Mouse (Mus musculus) embryonic facial prominence, embryonic 15.5 days (tissue): Measurements from ENCODE around the gene Lpar2. TPM values are rescaled to one million over a fixed set of nuclear protein-coding genes. Genes with fewer than 3 reads are reported as not detected.

Source experiments
- ATAC-seq: fragments of 200-750 bp; cut with Nextera tagmentation; 2 replicates; pipeline ENCODE4 v1.8.0; 2017; ENCODE audit warnings: low read depth, moderate TSS enrichment; ENCODE audit not compliant: insufficient number of reproducible peaks, low FRiP score, low TSS enrichment
- H3K27ac ChIP-seq: fragments of 300-500 bp; sonication (generic); replicated peaks from 2 replicates; pipeline ENCODE4 v1.5.1; 2015; ENCODE audit warnings: mild to moderate bottlenecking, inconsistent platforms
- H3K27me3 ChIP-seq: fragments of 300-500 bp; sonication (generic); 2 replicates; pipeline ENCODE4 v1.6.1; 2015; ENCODE audit warnings: inconsistent platforms
- H3K36me3 ChIP-seq: fragments of 300-500 bp; sonication (generic); 2 replicates; pipeline ENCODE4 v1.6.1; 2015; ENCODE audit warnings: mild to moderate bottlenecking, inconsistent platforms
- H3K4me1 ChIP-seq: fragments of 300-500 bp; sonication (generic); 2 replicates; pipeline ENCODE4 v1.6.1; 2015; ENCODE audit warnings: inconsistent platforms
- H3K4me2 ChIP-seq: fragments of 300-500 bp; sonication (generic); replicated peaks from 2 replicates; pipeline ENCODE4 v1.6.1; 2015; ENCODE audit warnings: mild to moderate bottlenecking, inconsistent platforms
- H3K4me3 ChIP-seq: fragments of 300-500 bp; sonication (generic); replicated peaks from 2 replicates; pipeline ENCODE4 v1.5.1; 2015; ENCODE audit warnings: mild to moderate bottlenecking, inconsistent platforms
- H3K9ac ChIP-seq: fragments of 300-500 bp; sonication (generic); 2 replicates; pipeline ENCODE4 v1.6.1; 2015; ENCODE audit warnings: inconsistent platforms
- H3K9me3 ChIP-seq: fragments of 300-500 bp; sonication (generic); replicated peaks from 2 replicates; pipeline ENCODE4 v1.6.1; 2016; ENCODE audit warnings: inconsistent platforms
- WGBS: fragments of 180-500 bp; shearing (Covaris S2); methylation state at CpG from one replicate; pipeline ENCODE4 v1.1.7; 2015; 5-methylcytosine and 5-hydroxymethylcytosine counted together
- polyA plus RNA-seq: library from polyadenylated mRNA; unstranded; fragments of >200 nt; fragmentation: Nextera tagmentation; extraction: Ambion mirVana; gene quantifications from 2 replicates; pipeline ENCODE4 v1.2.1, GENCODE M21; 2015

Gene Lpar2
- 0.33 and 0.54 TPM in 2 replicates for polyA plus RNA-seq

- Histone ChIP-seq H3K36me3 (peaks cover 14% of the 10 kb centered on the region; the same call in 1 of the 2 replicates), H3K9me3 (no peaks in the 10 kb centered on the region), H3K27me3 (no peaks in the 10 kb centered on the region), H3K27ac (peak within 1 kb of the TSS; percentile 48; the same call in 1 of the 2 replicates), H3K4me2 (peak within 1 kb of the TSS; percentile 88), H3K9ac (peak within 1 kb of the TSS; percentile 69), H3K4me3 (peak within 1 kb of the TSS; percentile 67), H3K4me1 (peaks cover 29% of the 10 kb centered on the region)
- under 1% methylated on average over 32 of the region's 35 CpGs for WGBS
- ATAC-seq: peak; percentile 56
Observed at GRCm38 (mm10) chr8:69822386-69823191, at the start of gene Lpar2. TSS of gene Lpar2 (plus strand) at chr8:69822429.

- peak within 1 kb of the TSS; percentile 99 for H3K9ac ChIP-seq
- H3K4me3 ChIP-seq: peak within 1 kb of the TSS; percentile 88
- H3K4me2 ChIP-seq: peak within 1 kb of the TSS; percentile 54
- H3K4me1 ChIP-seq: peaks cover 16% of the 10 kb centered on the region
- no peaks in the 10 kb centered on the region for H3K9me3 ChIP-seq
- under 1% methylated on average over 41 of the region's 41 CpGs for WGBS
- no peaks in the 10 kb centered on the region for H3K27me3 ChIP-seq
- peak within 1 kb of the TSS; percentile 100 for H3K27ac ChIP-seq
- ATAC-seq: peak; percentile 99
- H3K36me3 ChIP-seq: peaks cover 8% of the 10 kb centered on the region
Observed at GRCm38 (mm10) chr8:69774503-69775148, 47.6 kb upstream of the Lpar2 start, which contains the start of gene Gm20422. TSS of gene Gm20422 (minus strand) at chr8:69774886.

GRCm38 (mm10) chr8:69775149-69775534 is 47.1 kb upstream of the Lpar2 start:
- 49% methylated on average over 2 of the region's 2 CpGs for WGBS
- Histone ChIP-seq H3K27me3 (no peaks in the 10 kb centered on the region), H3K9me3 (no peaks in the 10 kb centered on the region), H3K4me3 (peak overlapping the region; percentile 88), H3K36me3 (peaks cover 4% of the 10 kb centered on the region; the same call in 1 of the 2 replicates), H3K4me1 (peaks cover 16% of the 10 kb centered on the region), H3K9ac (no peak overlapping the region), H3K4me2 (peak overlapping the region; percentile 54; the same call in 1 of the 2 replicates), H3K27ac (peak overlapping the region; percentile 100; the same call in 1 of the 2 replicates)
- ATAC-seq: no peak

- no peak overlapping the region for H3K27ac ChIP-seq
- H3K9ac ChIP-seq: no peak overlapping the region
- no peaks in the 10 kb centered on the region for H3K36me3 ChIP-seq
- no peak overlapping the region for H3K4me3 ChIP-seq
- no peaks in the 10 kb centered on the region for H3K9me3 ChIP-seq
- no peaks in the 10 kb centered on the region for H3K27me3 ChIP-seq
- ATAC-seq: no peak
- WGBS: 67% methylated on average over 8 of the region's 12 CpGs
- H3K4me1 ChIP-seq: peaks cover 12% of the 10 kb centered on the region
- H3K4me2 ChIP-seq: no peak overlapping the region
Observed at GRCm38 (mm10) chr8:69777111-69777510, 45.1 kb upstream of the Lpar2 start.

- H3K9me3 ChIP-seq: no peaks in the 10 kb centered on the region
- peaks cover 25% of the 10 kb centered on the region for H3K4me1 ChIP-seq
- no peak overlapping the region for H3K4me2 ChIP-seq
- 89% methylated on average over 5 of the region's 5 CpGs for WGBS
- peaks cover 5% of the 10 kb centered on the region; the same call in 1 of the 2 replicates for H3K36me3 ChIP-seq
- no peaks in the 10 kb centered on the region for H3K27me3 ChIP-seq
- H3K9ac ChIP-seq: no peak overlapping the region
- H3K4me3 ChIP-seq: no peak overlapping the region
- no peak for ATAC-seq
- H3K27ac ChIP-seq: no peak overlapping the region
Observed at GRCm38 (mm10) chr8:69789105-69789504, 33.1 kb upstream of the Lpar2 start.

GRCm38 (mm10) chr8:69789731-69790130 is 32.5 kb upstream of the Lpar2 start:
- Histone ChIP-seq H3K27ac (peak overlapping the region; percentile 89; the same call in 1 of the 2 replicates), H3K4me3 (peak overlapping the region; percentile 100; the same call in 1 of the 2 replicates), H3K9ac (no peak overlapping the region), H3K36me3 (peaks cover 11% of the 10 kb centered on the region), H3K4me2 (no peak overlapping the region), H3K9me3 (no peaks in the 10 kb centered on the region), H3K27me3 (no peaks in the 10 kb centered on the region), H3K4me1 (peaks cover 25% of the 10 kb centered on the region)
- WGBS: 58% methylated on average over 5 of the region's 5 CpGs
- no peak for ATAC-seq

- WGBS: 28% methylated on average over 11 of the region's 11 CpGs
- peaks cover 17% of the 10 kb centered on the region for H3K36me3 ChIP-seq
- peak overlapping the region; percentile 81; the same call in 1 of the 2 replicates for H3K9ac ChIP-seq
- no peaks in the 10 kb centered on the region for H3K27me3 ChIP-seq
- H3K4me1 ChIP-seq: peaks cover 25% of the 10 kb centered on the region
- H3K4me2 ChIP-seq: peak overlapping the region; percentile 77
- H3K9me3 ChIP-seq: no peaks in the 10 kb centered on the region
- H3K27ac ChIP-seq: peak overlapping the region; percentile 89; the same call in 1 of the 2 replicates
- H3K4me3 ChIP-seq: peak overlapping the region; percentile 100
- ATAC-seq: no peak
Observed at GRCm38 (mm10) chr8:69790364-69790763, 31.9 kb upstream of the Lpar2 start.

GRCm38 (mm10) chr8:69790773-69791367 is 31.4 kb upstream of the Lpar2 start, which contains the start of the genes Atp13a1 and Zfp866:
TSS of gene Atp13a1 (plus strand) at chr8:69791163.
TSS of gene Zfp866 (minus strand) at chr8:69791178.
- no peaks in the 10 kb centered on the region for H3K9me3 ChIP-seq
- H3K36me3 ChIP-seq: peaks cover 22% of the 10 kb centered on the region
- H3K4me1 ChIP-seq: peaks cover 25% of the 10 kb centered on the region
- peak; percentile 90 for ATAC-seq
- peak within 1 kb of the TSS; percentile 81 for H3K9ac ChIP-seq
- peak within 1 kb of the TSS; percentile 100 for H3K4me3 ChIP-seq
- H3K27me3 ChIP-seq: no peaks in the 10 kb centered on the region
- peak within 1 kb of the TSS; percentile 77 for H3K4me2 ChIP-seq
- under 1% methylated on average over 38 of the region's 38 CpGs for WGBS
- peak within 1 kb of the TSS; percentile 89 for H3K27ac ChIP-seq

GRCm38 (mm10) chr8:69791415-69792068 is 30.7 kb upstream of the Lpar2 start:
- Histone ChIP-seq H3K9ac (peak overlapping the region; percentile 81), H3K4me1 (peaks cover 25% of the 10 kb centered on the region), H3K27ac (peak overlapping the region; percentile 89), H3K27me3 (no peaks in the 10 kb centered on the region), H3K9me3 (no peaks in the 10 kb centered on the region), H3K4me2 (peak overlapping the region; percentile 77), H3K4me3 (peak overlapping the region; percentile 100), H3K36me3 (peaks cover 28% of the 10 kb centered on the region)
- under 1% methylated on average over 43 of the region's 48 CpGs for WGBS
- ATAC-seq: peak; percentile 68

- Histone ChIP-seq H3K4me3 (no peak overlapping the region), H3K9ac (no peak overlapping the region), H3K9me3 (no peaks in the 10 kb centered on the region), H3K27ac (no peak overlapping the region), H3K36me3 (peaks cover 50% of the 10 kb centered on the region), H3K27me3 (no peaks in the 10 kb centered on the region), H3K4me2 (no peak overlapping the region), H3K4me1 (peaks cover 25% of the 10 kb centered on the region)
- 87% methylated on average over 4 of the region's 4 CpGs for WGBS
- no peak for ATAC-seq
Observed at GRCm38 (mm10) chr8:69793666-69794065, 28.6 kb upstream of the Lpar2 start.
